Mouse (Mus musculus) lung, embryonic 16.5 days (tissue): Measurements from ENCODE around the gene Cdh8. TPM values are rescaled to one million over a fixed set of nuclear protein-coding genes. Genes with fewer than 3 reads are reported as not detected.

ENCODE experiments used
- ATAC-seq: fragments of 200-750 bp; cut with Nextera tagmentation; 2 replicates; pipeline ENCODE4 v1.8.0; 2017; ENCODE audit warnings: low read depth, mild to moderate bottlenecking, moderate library complexity
- H3K27ac ChIP-seq: fragments of 300-500 bp; sonication (generic); 2 replicates; pipeline ENCODE4 v1.5.1; 2014; ENCODE audit warnings: mild to moderate bottlenecking, control low read depth, low read length
- H3K27me3 ChIP-seq: fragments of 300-500 bp; sonication (generic); 2 replicates; pipeline ENCODE4 v1.6.1; 2014; ENCODE audit warnings: low read depth, low read length, mixed read lengths; ENCODE audit not compliant: control insufficient read depth, insufficient read depth
- H3K36me3 ChIP-seq: fragments of 300-500 bp; sonication (generic); 2 replicates; pipeline ENCODE4 v1.6.1; 2014; ENCODE audit warnings: low read length; ENCODE audit not compliant: control insufficient read depth, insufficient read depth
- H3K4me1 ChIP-seq: fragments of 300-500 bp; sonication (generic); replicated peaks from 2 replicates; pipeline ENCODE4 v1.6.1; 2014; ENCODE audit warnings: low read length, mixed read lengths; ENCODE audit not compliant: control insufficient read depth, insufficient read depth
- H3K4me2 ChIP-seq: fragments of 300-500 bp; sonication (generic); 2 replicates; pipeline ENCODE4 v1.6.1; 2014; ENCODE audit warnings: low read depth, low read length, control low read depth
- H3K4me3 ChIP-seq: fragments of 300-500 bp; sonication (generic); 2 replicates; pipeline ENCODE4 v1.5.1; 2014; ENCODE audit warnings: mild to moderate bottlenecking, low read length, control low read depth
- H3K9ac ChIP-seq: fragments of 300-500 bp; sonication (generic); 2 replicates; pipeline ENCODE4 v1.6.1; 2014; ENCODE audit warnings: low read length, control low read depth
- H3K9me3 ChIP-seq: fragments of 300-500 bp; sonication (generic); 2 replicates; pipeline ENCODE4 v1.6.1; 2016; ENCODE audit warnings: low read length; ENCODE audit not compliant: control insufficient read depth
- WGBS: fragments of 180-500 bp; shearing (Covaris S2); extraction: QIAGEN DNeasy Blood & Tissue Kit; methylation state at CpG from one replicate; pipeline ENCODE4 v1.1.7; 2014; 5-methylcytosine and 5-hydroxymethylcytosine counted together
- polyA plus RNA-seq: library from polyadenylated mRNA; unstranded; fragments of >200 nt; fragmentation: Nextera tagmentation; extraction: Ambion mirVana; gene quantifications from 2 replicates; pipeline ENCODE4 v1.2.1, GENCODE M21; 2015

Cdh8 gene
- polyA plus RNA-seq, 1 experiment from 2014 or later, result 5.8 TPM

DNA sequence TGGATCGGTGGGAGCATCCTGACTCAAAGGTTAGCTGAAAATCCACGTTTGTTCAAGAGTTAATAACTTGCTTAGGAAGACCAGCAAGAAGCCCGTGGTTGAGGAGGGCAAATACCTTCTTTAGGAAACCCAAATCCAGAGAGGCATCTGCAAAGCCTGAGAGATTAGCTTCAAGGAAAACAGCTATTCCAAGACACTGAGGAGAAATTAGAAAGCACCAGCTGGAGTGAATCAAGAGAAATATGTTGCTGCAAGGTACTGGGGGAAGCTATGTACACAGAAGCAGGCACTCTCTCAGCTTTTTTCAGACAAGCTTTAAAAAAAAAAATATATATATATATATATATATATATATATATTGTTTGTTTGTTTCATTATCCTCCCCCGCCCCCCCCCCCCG lies 88.7 kb downstream of the Cdh8 start:
- no peak overlapping the region for H3K4me2 ChIP-seq
- no peaks in the 10 kb centered on the region for H3K4me1 ChIP-seq
- 53% methylated on average over 5 of the region's 5 CpGs for WGBS
- ATAC-seq, result no peak
- H3K36me3 ChIP-seq, result no peaks in the 10 kb centered on the region
- H3K27me3 ChIP-seq, result no peaks in the 10 kb centered on the region
- no peak overlapping the region for H3K27ac ChIP-seq
- no peak overlapping the region for H3K9ac ChIP-seq
- H3K4me3 ChIP-seq, result no peak overlapping the region
- H3K9me3 ChIP-seq, result no peaks in the 10 kb centered on the region

DNA sequence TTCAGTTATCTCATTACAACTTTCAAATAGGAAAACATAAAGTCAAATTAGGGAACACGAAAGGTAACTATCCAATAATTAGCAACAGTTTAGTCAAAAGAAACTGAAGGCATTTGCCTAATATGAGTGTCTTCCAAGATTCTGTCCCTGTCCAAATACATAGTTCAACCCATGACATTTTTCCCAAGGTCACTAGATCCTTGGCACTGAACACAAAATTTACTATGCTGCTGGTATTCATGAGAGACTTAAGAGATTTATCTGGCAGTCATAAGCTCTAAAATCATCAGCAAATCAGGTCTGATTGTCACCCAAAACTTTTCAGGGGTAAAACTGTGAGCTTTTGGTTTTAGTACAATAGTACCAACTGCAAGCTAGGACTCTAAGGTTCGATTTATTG lies 101.7 kb downstream of the Cdh8 start:
- H3K4me2 ChIP-seq, result no peak overlapping the region
- H3K9ac ChIP-seq, result no peak overlapping the region
- no peak overlapping the region for H3K4me3 ChIP-seq
- no peaks in the 10 kb centered on the region for H3K36me3 ChIP-seq
- no peaks in the 10 kb centered on the region for H3K27me3 ChIP-seq
- ATAC-seq, result no peak
- no peaks in the 10 kb centered on the region for H3K9me3 ChIP-seq
- no peak overlapping the region for H3K27ac ChIP-seq
- WGBS, result 74% methylated on average over 2 of the region's 2 CpGs
- H3K4me1 ChIP-seq, result no peaks in the 10 kb centered on the region

DNA sequence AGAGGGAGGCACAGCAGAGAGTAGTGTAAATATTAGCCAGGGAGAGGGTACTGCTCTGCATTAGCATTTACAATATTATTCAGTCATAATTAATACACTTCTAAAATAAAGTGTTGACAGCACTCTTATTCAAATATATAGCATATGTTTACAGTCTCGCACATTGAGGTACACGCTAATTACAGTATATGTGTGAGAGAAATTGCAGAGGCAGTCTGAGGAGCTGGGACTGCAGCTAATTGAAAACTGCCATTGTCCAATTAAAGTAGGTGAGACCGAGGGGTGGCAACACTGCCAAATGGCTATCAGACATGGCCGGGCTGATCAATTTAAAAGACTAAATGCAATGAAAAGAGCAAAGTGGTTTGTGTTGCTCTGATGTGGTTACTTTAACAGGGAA lies 112.1 kb downstream of the Cdh8 start:
- no peaks in the 10 kb centered on the region for H3K27me3 ChIP-seq
- WGBS, result 83% methylated on average over 4 of the region's 4 CpGs
- H3K9ac ChIP-seq, result no peak overlapping the region
- no peak overlapping the region for H3K4me3 ChIP-seq
- no peaks in the 10 kb centered on the region for H3K9me3 ChIP-seq
- no peak overlapping the region for H3K4me2 ChIP-seq
- H3K36me3 ChIP-seq, result no peaks in the 10 kb centered on the region
- no peaks in the 10 kb centered on the region for H3K4me1 ChIP-seq
- ATAC-seq, result no peak
- no peak overlapping the region for H3K27ac ChIP-seq

DNA sequence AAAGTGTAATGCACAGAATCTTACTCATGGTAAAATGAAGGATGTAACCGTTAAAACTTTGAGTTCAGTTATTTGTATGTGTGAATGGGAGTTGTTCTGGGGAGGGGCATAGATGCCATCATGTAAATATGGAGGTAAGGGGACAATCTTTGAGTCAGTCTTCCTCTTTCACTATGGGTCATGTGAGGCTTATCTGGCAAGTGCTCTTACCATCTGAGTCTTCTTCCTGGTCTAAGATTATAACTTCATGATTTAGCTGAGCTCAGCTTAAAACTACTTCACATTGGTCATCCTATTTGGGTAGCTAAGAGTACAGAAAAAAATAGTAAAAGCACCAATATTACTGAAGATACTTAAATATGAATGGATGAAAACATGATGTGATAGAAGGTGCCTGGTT lies 126.1 kb downstream of the Cdh8 start:
- Histone ChIP-seq H3K27me3 (no peaks in the 10 kb centered on the region), H3K9me3 (no peaks in the 10 kb centered on the region), H3K9ac (no peak overlapping the region), H3K4me2 (no peak overlapping the region), H3K27ac (no peak overlapping the region), H3K4me3 (no peak overlapping the region), H3K4me1 (no peaks in the 10 kb centered on the region), H3K36me3 (no peaks in the 10 kb centered on the region)
- ATAC-seq, result no peak
- 88% methylated on average over 1 of the region's 1 CpGs for WGBS

DNA sequence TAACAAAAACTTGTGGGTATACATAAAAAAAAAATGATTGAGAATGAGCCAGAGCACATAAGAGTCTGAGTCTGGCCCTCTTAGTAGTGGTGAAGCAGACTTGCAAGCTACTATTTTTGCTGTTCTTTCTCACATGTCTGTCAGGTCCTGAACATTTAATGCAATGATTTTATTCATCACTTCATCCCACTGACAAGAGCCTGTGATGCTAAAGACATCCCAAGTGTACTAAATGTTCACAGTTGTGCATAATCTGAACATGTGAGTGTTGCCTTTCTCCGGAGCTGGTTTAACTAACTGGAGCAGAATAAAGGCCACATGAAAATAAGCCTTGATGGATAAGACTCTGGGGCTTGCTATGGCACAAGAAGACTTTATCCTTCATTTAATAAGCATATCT lies 131.2 kb downstream of the Cdh8 start:
- Histone ChIP-seq H3K36me3 (no peaks in the 10 kb centered on the region), H3K27me3 (no peaks in the 10 kb centered on the region), H3K4me3 (no peak overlapping the region), H3K27ac (no peak overlapping the region), H3K9ac (no peak overlapping the region), H3K4me2 (no peak overlapping the region), H3K9me3 (no peaks in the 10 kb centered on the region), H3K4me1 (no peaks in the 10 kb centered on the region)
- 71% methylated on average over 1 of the region's 1 CpGs for WGBS
- ATAC-seq, result no peak

DNA sequence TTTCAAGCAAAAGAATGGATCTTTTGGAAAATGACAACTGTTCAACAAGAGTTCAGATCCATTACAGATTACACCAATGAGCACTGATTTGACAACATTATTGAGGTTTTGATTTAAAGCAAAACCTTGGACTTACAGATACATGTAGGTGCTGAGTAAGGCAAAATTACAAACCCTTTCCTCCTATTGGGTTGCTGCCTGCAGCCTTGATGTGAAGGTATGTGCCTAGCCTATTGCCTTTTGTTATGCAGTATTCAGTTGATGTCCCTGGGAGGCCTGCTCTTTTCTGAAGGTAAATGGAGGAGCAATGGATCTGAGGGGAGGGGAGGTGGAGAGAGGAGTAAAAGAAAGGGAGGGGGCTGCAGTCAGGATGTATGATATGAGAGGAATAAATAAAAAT lies 135.9 kb downstream of the Cdh8 start:
- ATAC-seq, result no peak

DNA sequence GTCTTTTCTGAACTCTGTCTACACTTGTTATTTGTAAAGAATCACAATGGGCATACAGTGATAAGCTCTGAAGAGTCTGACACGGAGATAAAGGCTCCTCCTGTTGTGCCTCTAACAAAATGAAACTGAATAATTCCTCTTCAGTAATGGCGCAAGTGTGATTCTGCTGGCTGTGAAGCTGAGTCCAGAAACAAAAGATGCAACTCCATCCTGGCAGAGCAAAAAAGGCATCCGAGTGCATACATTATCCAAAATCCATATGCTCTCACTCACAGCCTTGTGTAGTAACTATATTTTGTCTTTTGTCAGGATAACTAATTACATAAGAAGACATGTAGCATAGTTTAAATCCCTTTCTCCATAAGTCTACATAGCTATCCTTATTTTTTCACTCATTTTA lies 149.1 kb downstream of the Cdh8 start:
- H3K9ac ChIP-seq, result no peak overlapping the region
- WGBS, result 66% methylated on average over 3 of the region's 3 CpGs
- H3K4me2 ChIP-seq, result no peak overlapping the region
- no peaks in the 10 kb centered on the region for H3K36me3 ChIP-seq
- H3K4me1 ChIP-seq, result no peaks in the 10 kb centered on the region
- no peak for ATAC-seq
- no peaks in the 10 kb centered on the region for H3K9me3 ChIP-seq
- no peaks in the 10 kb centered on the region for H3K27me3 ChIP-seq
- H3K4me3 ChIP-seq, result no peak overlapping the region
- H3K27ac ChIP-seq, result no peak overlapping the region

More for the DNA sequence above, 135.9 kb downstream of the Cdh8 start:
- Histone ChIP-seq H3K9ac (no peak overlapping the region), H3K27ac (no peak overlapping the region), H3K4me1 (no peaks in the 10 kb centered on the region), H3K27me3 (no peaks in the 10 kb centered on the region), H3K4me3 (no peak overlapping the region), H3K36me3 (no peaks in the 10 kb centered on the region), H3K9me3 (no peaks in the 10 kb centered on the region), H3K4me2 (no peak overlapping the region)

DNA sequence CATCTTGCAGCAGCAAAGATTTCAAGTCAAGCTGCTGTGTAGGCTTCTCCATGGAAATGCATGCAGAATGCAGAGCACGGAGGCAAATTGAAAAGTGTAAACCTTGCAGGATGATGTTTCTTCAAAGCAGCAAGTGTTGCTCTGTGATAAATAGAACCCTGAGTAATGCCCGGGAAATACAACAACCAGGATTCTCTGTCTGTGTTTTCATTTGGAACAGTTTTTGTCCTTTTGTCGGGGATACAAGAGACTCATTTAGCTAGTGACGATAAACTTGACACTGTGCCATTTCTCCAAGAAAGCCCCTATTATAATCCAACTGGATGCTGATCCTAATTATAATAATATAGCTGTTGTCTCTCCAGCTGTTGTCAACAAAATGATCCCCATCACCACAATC lies 181.9 kb downstream of the Cdh8 start:
- Histone ChIP-seq H3K4me3 (no peak overlapping the region), H3K4me2 (no peak overlapping the region), H3K27ac (no peak overlapping the region), H3K9me3 (no peaks in the 10 kb centered on the region), H3K4me1 (no peaks in the 10 kb centered on the region), H3K9ac (no peak overlapping the region), H3K27me3 (no peaks in the 10 kb centered on the region), H3K36me3 (no peaks in the 10 kb centered on the region)
- no peak for ATAC-seq
- WGBS, result 82% methylated on average over 4 of the region's 4 CpGs

DNA sequence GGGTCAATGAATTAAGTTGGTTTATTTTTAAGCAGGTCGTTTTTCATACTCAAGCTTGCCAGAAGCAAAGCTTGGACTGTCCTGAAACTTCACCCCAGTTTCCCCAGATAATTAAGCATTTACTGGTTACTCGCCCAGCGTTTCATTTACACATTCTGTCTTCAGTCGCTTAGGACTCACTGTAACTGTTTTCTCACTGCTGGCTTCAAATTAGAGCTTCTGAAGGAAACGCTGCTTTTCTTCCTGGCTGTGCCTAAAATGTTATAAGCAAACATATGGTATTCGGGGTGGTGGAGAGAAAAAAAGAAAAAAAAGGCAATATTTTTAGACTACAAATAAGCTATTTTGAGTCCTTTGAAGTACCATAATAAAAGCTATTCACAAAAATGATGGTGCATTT lies 192.6 kb downstream of the Cdh8 start:
- no peaks in the 10 kb centered on the region for H3K9me3 ChIP-seq
- H3K27me3 ChIP-seq, result no peaks in the 10 kb centered on the region
- 61% methylated on average over 6 of the region's 6 CpGs for WGBS
- H3K27ac ChIP-seq, result no peak overlapping the region
- no peak overlapping the region for H3K9ac ChIP-seq
- H3K4me1 ChIP-seq, result no peaks in the 10 kb centered on the region
- H3K4me2 ChIP-seq, result no peak overlapping the region
- no peak overlapping the region for H3K4me3 ChIP-seq
- no peak for ATAC-seq
- H3K36me3 ChIP-seq, result no peaks in the 10 kb centered on the region

DNA sequence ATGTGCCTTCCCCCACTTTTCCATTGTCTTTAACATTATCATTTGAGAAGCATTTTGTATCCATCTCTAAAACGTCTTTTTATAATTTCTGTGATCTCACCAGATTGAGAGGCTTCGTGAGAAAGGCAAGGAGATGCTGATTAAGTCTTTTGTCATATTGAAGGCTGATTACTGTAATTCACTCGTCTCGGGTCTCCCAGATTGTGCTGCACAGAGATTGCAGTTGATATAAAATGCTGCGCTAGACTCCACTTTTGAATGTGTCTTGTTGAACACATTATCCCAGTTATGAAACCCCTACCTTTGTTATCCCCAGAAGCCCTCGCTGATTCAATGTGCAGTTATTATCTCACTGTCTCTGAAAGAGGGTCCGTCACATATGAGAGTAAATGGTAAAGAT lies 211.1 kb downstream of the Cdh8 start:
- 85% methylated on average over 7 of the region's 7 CpGs for WGBS

More for the DNA sequence above, 211.1 kb downstream of the Cdh8 start:
- H3K9me3 ChIP-seq, result no peaks in the 10 kb centered on the region
- H3K27me3 ChIP-seq, result no peaks in the 10 kb centered on the region
- no peaks in the 10 kb centered on the region for H3K4me1 ChIP-seq
- H3K4me3 ChIP-seq, result no peak overlapping the region
- H3K4me2 ChIP-seq, result no peak overlapping the region
- no peak overlapping the region for H3K27ac ChIP-seq
- no peak overlapping the region for H3K9ac ChIP-seq
- no peak for ATAC-seq
- no peaks in the 10 kb centered on the region for H3K36me3 ChIP-seq
